Mouse (Mus musculus) R1 (cell line): ENCODE measurements around the gene Sys1.
A peak's percentile ranks its signal among the peaks of the same experiment; 100 is the strongest.

ENCODE experiments used
- DNase-seq: peaks from one replicate; pipeline ENCODE4 v3.0.0-alpha.2; 2018; ENCODE audit warnings: low read depth, low spot score

Sys1 gene

GRCm38 (mm10) chr2:164434681-164435080 is 22.1 kb upstream of the Sys1 start:
- no peak for DNase-seq

- DNase-seq, result peak; percentile 61
Measured at GRCm38 (mm10) chr2:164435216-164436090, 21.3 kb upstream of the Sys1 start.

DNA sequence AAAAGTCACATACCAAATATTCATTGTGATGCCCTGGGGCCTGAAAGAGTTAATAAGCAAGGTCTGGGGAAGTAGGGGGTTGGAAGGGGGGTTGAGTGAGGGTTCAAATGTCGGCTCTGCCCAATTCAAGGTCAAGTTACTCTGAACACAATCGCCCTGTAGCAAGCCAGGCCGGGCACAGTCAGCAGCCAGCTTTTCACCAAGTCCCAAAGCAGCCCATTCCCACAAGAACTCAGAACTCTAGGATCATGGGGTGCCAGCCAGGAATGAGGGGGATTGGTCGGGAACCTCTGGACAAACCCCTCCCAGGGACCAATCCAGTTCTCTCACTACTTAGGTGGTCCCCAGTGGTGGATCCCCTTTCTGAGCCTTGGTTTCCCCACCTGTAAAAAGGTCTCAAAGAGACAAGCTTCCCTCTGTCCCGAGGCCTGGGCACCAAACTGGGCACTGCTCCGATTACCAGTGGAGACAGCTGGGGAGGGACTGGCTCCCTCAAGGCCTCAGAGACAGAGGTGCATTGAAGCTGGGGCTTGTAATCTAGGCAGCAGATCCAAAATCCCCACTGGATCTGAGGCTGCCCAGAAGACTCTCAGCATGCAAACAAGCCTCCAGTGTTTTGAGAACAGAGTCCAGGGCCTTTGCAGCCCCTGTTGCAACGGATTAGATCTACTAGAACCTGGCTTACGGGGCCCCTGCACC is 20.4 kb upstream of the Sys1 start:
- no peak for DNase-seq

GRCm38 (mm10) chr2:164436961-164437360 is 19.8 kb upstream of the Sys1 start:
- no peak for DNase-seq

GRCm38 (mm10) chr2:164437710-164438109 is 19.1 kb upstream of the Sys1 start:
- DNase-seq, result no peak

GRCm38 (mm10) chr2:164438257-164438656 is 18.5 kb upstream of the Sys1 start:
- no peak for DNase-seq

GRCm38 (mm10) chr2:164439001-164439421 is 17.8 kb upstream of the Sys1 start:
- no peak for DNase-seq

DNA sequence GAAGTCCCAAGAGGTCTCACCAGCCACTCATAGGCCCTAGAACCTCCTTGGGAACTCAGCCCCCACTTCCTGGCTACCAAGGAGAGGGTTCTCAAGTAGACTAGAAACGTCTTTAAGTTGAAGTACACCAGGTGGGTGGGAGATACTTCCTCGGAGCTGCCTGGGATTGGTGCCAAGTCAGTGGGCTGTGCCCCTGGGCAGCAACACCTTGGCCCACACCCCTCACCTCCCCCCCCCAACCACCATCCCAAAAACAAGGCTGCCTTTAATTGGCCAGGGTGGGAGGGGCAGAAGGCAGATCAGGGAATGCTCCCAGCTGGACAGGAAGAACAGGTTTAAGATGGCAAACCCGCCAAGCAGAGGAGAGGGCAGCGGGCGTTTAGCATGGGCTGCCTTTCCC is 16.4 kb upstream of the Sys1 start:
- DNase-seq, result no peak

GRCm38 (mm10) chr2:164441155-164441554 is 15.6 kb upstream of the Sys1 start:
- DNase-seq, result no peak

DNA sequence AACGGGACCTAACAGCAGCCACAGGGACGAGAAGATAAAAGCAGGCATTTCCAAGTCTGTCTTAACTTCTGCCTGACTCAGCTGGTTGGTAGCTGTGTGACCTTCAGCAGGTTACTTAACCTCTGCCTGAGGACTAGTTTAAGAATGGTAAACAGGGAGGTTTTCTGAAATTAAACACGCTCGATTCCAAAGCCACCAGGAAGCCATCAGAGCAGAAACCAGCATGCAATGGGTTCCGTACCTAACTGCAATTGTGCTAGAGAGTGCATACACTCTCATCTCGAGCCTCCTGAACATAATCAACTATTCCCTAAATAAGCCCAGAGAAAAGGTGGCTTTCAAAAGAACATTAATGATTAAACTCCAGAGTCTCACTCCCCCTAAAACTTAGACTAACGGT is 15.0 kb upstream of the Sys1 start:
- no peak for DNase-seq

- DNase-seq, result no peak
Measured at GRCm38 (mm10) chr2:164442315-164443050, 14.3 kb upstream of the Sys1 start.

GRCm38 (mm10) chr2:164443051-164443437 is 13.7 kb upstream of the Sys1 start:
- peak; percentile 86 for DNase-seq

DNA sequence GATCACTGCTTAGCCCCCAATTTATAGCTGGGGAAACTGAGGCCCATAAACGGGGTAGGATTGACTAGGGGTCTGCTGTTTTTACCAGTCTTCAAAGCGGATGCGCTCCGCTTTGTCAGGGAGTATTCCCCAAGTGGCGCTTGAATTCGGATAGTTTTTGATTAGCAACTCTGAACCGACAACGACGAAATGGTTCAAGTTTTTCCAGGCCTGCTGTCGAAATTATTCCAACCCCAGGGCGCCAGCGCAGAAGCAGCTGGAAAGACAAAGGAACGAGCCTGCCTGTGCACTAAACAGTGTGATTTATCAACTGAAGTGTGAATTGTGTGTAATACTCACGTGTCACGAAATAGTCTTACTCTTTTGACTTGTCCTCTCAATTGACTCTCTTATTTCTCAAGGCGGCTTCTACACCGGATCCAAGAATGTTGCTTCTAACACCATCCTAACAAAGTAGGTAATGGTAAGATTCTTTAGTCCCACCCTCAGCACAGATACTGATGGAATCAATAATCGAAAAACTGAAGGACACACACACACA is 13.2 kb upstream of the Sys1 start, which contains the start of gene Sdc4:
Sdc4 (minus strand) TSS at position 428 of the 541 bp plus-strand sequence.
- no peak for DNase-seq

GRCm38 (mm10) chr2:164444701-164445100 is 12.1 kb upstream of the Sys1 start:
- no peak for DNase-seq

DNA sequence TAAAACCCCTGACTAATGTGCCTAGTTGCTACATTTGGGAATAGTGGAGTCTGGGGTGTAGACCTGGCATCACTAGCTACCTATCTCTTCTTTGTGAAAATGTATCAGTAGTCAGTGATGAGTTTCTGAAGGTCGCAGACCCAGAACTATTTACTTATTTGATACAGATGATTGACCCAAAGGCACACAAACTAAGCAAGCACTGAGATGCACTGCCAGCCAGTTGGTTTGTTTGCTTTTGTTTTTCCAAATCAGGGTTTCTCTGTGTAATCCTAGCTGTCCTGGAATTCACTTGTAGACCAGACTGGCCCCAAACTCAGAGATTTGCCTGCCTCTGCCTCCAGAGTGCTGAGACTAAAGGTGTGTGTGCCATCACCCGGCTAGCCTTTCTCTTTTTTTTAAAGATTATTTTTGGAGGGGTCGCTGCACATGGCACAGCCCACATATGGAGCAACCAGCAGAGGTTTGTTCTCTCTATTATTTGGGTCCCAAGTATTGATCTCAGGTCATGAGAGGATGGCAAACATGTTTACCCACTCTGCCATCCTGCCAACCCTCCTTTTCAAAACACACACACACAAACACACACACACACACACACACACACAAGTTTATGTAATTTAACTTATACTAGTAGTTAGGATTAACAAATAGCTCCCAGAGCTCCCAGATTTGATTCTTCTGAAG is 11.2 kb upstream of the Sys1 start:
- DNase-seq, result no peak

DNA sequence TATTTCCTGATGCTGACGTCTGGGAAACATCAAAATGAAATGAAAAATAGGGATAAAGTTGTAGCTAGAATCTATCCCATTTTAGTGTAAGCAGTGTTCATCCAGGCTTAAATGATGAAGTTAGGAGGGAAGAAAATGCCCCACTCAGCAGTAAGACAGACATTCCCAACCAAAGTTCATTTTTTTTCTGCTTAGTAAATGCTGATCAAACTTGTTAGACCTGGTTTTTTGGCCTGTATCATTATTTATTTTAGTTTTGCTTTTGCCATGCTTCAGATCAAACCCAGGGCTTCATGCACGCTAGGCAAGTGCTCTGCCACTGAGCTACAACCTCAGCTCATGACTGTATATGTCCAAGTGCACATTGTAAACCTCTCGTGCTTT is 10.7 kb upstream of the Sys1 start:
- DNase-seq, result no peak

GRCm38 (mm10) chr2:164448140-164448539 is 8.6 kb upstream of the Sys1 start:
- no peak for DNase-seq

DNA sequence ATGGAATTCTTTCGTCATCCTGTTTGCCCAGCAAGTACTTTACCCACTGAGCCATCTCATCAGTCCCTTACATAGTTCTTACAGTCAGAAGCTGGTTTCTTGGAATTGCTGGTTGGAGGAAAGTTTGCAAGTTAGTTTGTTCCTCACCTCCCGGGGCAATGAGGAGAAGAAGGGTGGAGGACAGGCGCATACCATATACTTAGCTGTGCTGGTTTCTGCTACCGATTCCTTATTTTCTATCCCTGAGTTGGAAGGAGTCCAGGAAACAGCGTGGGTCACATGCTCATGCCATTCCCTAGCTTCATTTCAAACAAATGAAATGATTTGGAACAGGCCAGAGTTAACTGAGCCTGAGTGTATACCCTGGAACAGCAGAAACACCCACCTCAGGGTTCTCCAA is 7.8 kb upstream of the Sys1 start:
- DNase-seq, result no peak

DNA sequence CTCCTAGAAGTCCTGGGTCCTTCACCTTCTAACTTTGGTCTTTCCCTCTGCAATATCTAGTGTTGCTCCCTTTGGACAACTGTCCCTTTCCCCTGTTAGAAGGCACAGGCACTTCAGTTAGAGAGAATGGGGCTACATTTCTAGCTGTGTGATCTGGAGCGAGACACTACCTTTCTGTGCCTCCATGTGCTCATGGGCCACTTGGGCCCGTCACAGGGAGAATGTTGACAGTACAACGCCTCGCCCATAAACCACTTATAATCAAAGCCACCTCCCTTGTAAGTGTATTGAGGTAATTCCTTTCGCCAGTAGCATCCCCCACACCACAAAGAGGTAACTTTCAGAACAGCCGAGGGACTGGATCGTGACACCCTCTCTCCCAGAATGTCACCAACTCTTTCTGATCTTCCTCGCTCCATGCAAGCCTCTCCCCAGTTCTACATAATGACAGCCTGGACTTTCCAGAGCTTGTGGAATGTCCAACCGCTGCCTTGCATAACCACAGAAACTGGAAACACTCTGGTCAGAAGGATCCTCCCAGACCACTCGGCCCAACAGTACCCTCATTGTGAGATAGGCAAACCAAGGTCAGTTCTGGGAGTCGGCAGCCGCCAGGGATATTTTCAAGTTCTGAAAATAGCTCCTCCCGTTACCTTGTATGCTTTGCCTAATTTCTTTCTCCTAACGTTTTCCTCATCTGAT is 7.3 kb upstream of the Sys1 start:
- DNase-seq, result no peak

DNA sequence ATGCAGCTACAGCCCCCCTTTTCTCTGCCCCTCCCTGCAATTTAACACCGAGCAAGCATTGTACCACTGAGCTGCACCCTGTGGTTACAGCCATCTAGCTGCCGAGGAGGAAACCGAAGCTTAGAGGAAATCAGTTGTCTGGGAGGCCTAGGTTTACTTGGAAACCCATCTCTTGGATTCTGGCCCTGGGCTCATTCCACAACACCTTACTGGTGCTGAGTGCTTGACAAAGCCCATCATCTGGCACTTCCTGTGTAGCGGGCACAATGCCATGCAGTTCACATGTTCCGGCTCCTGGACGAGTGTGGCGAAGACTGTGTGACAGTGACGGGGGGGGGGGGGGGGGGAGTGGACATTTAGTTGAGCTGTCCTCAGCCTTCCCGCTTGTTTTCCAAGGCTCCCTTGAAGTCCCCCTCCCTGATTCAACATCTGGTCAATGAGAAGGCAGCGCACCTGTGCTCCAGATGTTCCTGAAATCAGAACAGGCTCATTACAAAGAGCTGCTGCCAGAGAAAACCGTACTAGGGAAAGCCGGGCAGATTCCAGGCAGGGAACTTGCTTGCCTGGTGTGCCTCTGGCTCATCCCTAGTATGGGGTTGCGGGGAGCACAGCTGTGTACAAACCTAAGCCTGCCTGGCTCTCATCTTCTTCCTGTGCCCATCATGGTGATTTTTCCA is 4.6 kb upstream of the Sys1 start:
- peak; percentile 58 for DNase-seq
